ENCODE assay signal across 8 mouse cellular contexts in the genomic region with DNA sequence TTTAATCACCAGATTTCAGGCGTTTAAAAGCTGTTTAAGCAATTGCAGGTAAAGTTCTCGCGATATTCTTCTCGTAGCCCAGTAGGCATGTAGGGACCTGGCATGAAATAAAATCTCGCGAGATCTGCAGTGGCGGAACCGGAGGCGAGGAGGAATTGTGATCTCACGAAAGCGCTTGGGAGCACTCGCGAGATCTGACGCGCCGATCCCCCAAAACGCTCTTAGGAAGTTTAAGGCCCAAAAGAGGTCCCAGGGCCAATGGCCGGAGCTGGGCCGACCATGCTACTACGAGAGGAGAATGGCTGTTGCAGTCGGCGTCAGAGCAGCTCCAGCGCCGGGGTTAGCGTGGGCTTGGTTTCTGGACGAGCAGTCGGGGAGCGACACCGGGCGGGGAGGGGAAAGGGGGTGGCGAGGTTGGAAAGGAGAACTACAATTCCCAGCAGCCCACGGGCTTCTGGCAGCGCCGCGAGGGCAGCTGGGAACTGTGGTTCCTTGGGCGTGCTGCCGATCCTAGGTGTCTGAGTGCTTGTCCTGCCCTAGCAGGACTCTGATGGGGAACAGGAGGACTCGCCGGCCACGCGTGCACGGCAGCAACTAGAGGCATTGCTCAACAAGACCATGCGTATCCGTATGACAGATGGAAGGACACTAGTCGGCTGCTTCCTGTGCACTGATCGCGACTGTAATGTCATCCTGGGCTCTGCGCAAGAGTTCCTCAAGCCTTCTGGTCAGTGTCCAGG. TPM values are rescaled to one million over a fixed set of nuclear protein-coding genes. Genes with fewer than 3 reads are reported as not detected.
DNase-seq lines count a peak whose midpoint lies in the region; ATAC-seq and TF ChIP-seq lines count a peak whose summit lies in the region.

No protein-coding gene starts in this region.

- H3K36me3 ChIP-seq in hindbrain, embryonic 15.5 days, result peaks cover 16% of the 10 kb centered on the region

- peak overlapping the region; percentile 67 for H3K4me3 ChIP-seq in hindbrain, embryonic 15.5 days

- peak overlapping the region; percentile 81 for H3K9ac ChIP-seq in hindbrain, embryonic 15.5 days

- DNase-seq in Patski (ENCODE audit: low read depth, low spot score), result peak; percentile 99
- DNase-seq in cerebellum, postnatal 14 days, result peak; percentile 94 to 97
- DNase-seq in frontal cortex, postnatal 25 days (ENCODE audit: low spot score in 2 of 2), result peak; percentile 91 to 95
- DNase-seq in left cerebral cortex, adult 11 months (ENCODE audit: low spot score), result peak; percentile 98
- peak; percentile 96 to 97 for DNase-seq in lung, postnatal 4 days
- peak; percentile 98 for DNase-seq in retina, postnatal 7 days (ENCODE audit: low read depth, low spot score)
- peak; percentile 90 for DNase-seq in urinary bladder, adult 2 months (ENCODE audit: low spot score)

- in situ Hi-C loops in Patski (cut with MboI; ENCODE audit: low pct_unique_long_range_greater_than_20kb), result no loop called here

- ATAC-seq in Patski, result peak; percentile 73
- peak; percentile 94 for ATAC-seq in hindbrain, embryonic 15.5 days (ENCODE audit: low FRiP score, low read depth)

- WGBS in hindbrain, embryonic 15.5 days, result under 1% methylated on average over 46 of the region's 48 CpGs

- H3K27me3 ChIP-seq in Patski, result no peaks in the 10 kb centered on the region
- no peaks in the 10 kb centered on the region for H3K27me3 ChIP-seq in hindbrain, embryonic 15.5 days

- no peak for TF ChIP-seq CTCF in Patski (IDR thresholded peaks at IDR 0.05)

- POLR2A ChIA-PET in Patski (lab: Charles Lee), result interaction anchor here (0.6 to 2.3 kb wide), 7 partner anchors 14 to 134 kb away, joined by 3 to 8 read pairs (median 4); no protein-coding TSS in a partner anchor

- CTCF ChIA-PET in Patski (lab: Charles Lee), result interaction anchor here (1.5 kb wide), 1 partner anchor 126 kb away, joined by 4 read pairs; no protein-coding TSS in a partner anchor

- peaks cover 28% of the 10 kb centered on the region for H3K4me1 ChIP-seq in hindbrain, embryonic 15.5 days (replicated peaks)

- peak overlapping the region; percentile 99 for H3K27ac ChIP-seq in hindbrain, embryonic 15.5 days (replicated peaks)

- H3K4me2 ChIP-seq in hindbrain, embryonic 15.5 days, result peak overlapping the region; percentile 69

- H3K9me3 ChIP-seq in hindbrain, embryonic 15.5 days, result no peaks in the 10 kb centered on the region

RNA-seq across cellular contexts. Expression of gene Cyb5d1, which starts 0.4 kb away (rescaled TPM):
- 28.1 TPM for polyA plus RNA-seq in Patski (2021)
- 30.6 and 33.5 TPM in 2 replicates for polyA plus RNA-seq in hindbrain, embryonic 15.5 days (2015; fragmentation: Nextera tagmentation; extraction: Ambion mirVana)
- 43.0 and 48.0 TPM in 2 replicates for polyA plus RNA-seq in urinary bladder, adult 2 months (2012; rRNA removed)

RNA-seq across cellular contexts. Expression of gene Naa38, which starts 0.5 kb away (rescaled TPM):
- 128 TPM for polyA plus RNA-seq in Patski (2021)
- polyA plus RNA-seq in hindbrain, embryonic 15.5 days (2015; fragmentation: Nextera tagmentation; extraction: Ambion mirVana), result 109 and 121 TPM in 2 replicates
- 143 and 188 TPM in 2 replicates for polyA plus RNA-seq in urinary bladder, adult 2 months (2012; rRNA removed)

RNA-seq across cellular contexts. Expression of gene Tmem88, which starts 2.2 kb away (rescaled TPM):
- 0.18 TPM for polyA plus RNA-seq in Patski (2021)
- 6.8 and 7.2 TPM in 2 replicates for polyA plus RNA-seq in hindbrain, embryonic 15.5 days (2015; fragmentation: Nextera tagmentation; extraction: Ambion mirVana)
- polyA plus RNA-seq in urinary bladder, adult 2 months (2012; rRNA removed), result 11.5 and 11.6 TPM in 2 replicates

RNA-seq across cellular contexts. Expression of gene Kdm6b, which starts 17.7 kb away (rescaled TPM):
- polyA plus RNA-seq in Patski (2021), result 26.6 TPM
- 33.7 and 34.9 TPM in 2 replicates for polyA plus RNA-seq in hindbrain, embryonic 15.5 days (2015; fragmentation: Nextera tagmentation; extraction: Ambion mirVana)
- 3.3 and 10.7 TPM in 2 replicates for polyA plus RNA-seq in urinary bladder, adult 2 months (2012; rRNA removed)

RNA-seq across cellular contexts. Expression of gene Chd3, which starts 26.6 kb away (rescaled TPM):
- polyA plus RNA-seq in Patski (2021), result 295 TPM
- 83.5 and 83.7 TPM in 2 replicates for polyA plus RNA-seq in hindbrain, embryonic 15.5 days (2015; fragmentation: Nextera tagmentation; extraction: Ambion mirVana)
- polyA plus RNA-seq in urinary bladder, adult 2 months (2012; rRNA removed), result 85.5 and 132 TPM in 2 replicates

Comparison
In these comparisons a context has a peak if more than half of its experiments do, and no peak if none do; other contexts are left out.
1. Peak in every context shown above with its lines: DNase-seq, ATAC-seq, H3K4me3 ChIP-seq and H3K27ac ChIP-seq.